Comparison of ENCODE assay signal across 17 mouse cellular contexts in the genomic region with DNA sequence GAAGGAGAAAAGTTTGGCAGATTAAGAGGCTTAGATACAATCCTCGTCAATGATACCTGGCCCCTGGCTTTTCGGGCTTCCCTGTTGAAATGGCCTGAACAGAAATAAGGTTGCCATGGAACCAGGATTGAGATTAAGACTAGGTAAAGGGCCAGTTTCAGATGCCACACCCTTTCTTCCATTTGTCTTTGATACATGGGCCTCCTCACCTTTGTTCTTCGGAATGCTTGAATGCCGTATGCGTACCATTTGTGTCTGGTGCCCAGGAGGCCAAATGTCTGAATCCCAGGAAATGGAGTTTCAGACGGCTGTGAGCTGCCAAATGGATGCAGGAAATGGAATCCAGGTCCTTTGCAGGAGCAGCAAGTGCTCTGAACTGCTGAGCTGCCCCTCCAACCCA.
"Had no signal": no experiment of that assay in that cellular context is flagged by ENCODE, and none has a peak within 500 bp of the region (broad histone marks: within the 10 kb centered on the region; RNA-seq: fewer than 3 reads in every experiment).

No protein-coding gene starts in this region.

- ATAC-seq: midbrain, embryonic 13.5 days; midbrain, embryonic 15.5 days had no signal

- H3K27me3 ChIP-seq: midbrain, embryonic 13.5 days; midbrain, embryonic 15.5 days; neural tube, embryonic 13.5 days; neural tube, embryonic 15.5 days had no signal

- H3K4me2 ChIP-seq: lung, embryonic 14.5 days; midbrain, embryonic 13.5 days; midbrain, embryonic 15.5 days; neural tube, embryonic 13.5 days; neural tube, embryonic 15.5 days had no signal

- H3K9ac ChIP-seq: lung, embryonic 14.5 days; midbrain, embryonic 13.5 days; midbrain, embryonic 15.5 days; neural tube, embryonic 13.5 days; neural tube, embryonic 15.5 days had no signal

- H3K27ac ChIP-seq: midbrain, embryonic 10.5 days; midbrain, embryonic 13.5 days; midbrain, embryonic 15.5 days; neural tube, embryonic 13.5 days; neural tube, embryonic 15.5 days had no signal

- H3K4me3 ChIP-seq: midbrain, embryonic 10.5 days; midbrain, embryonic 13.5 days; midbrain, embryonic 15.5 days; myocyte; neural tube, embryonic 13.5 days; neural tube, embryonic 15.5 days had no signal

- DNase-seq: lung, adult 18-20 months; lung, embryonic 14.5 days; lung, postnatal 10 days; lung, postnatal 4 days; retina, postnatal 1 day; right cerebral cortex, adult 18-20 months; right cerebral cortex, postnatal 25 days; right cerebral cortex, postnatal 4 days; spleen, adult 18-20 months; thymus, adult 18-20 months; thymus, postnatal 25 days had no signal

- H3K4me1 ChIP-seq: midbrain, embryonic 10.5 days; midbrain, embryonic 13.5 days; midbrain, embryonic 15.5 days; neural tube, embryonic 13.5 days; neural tube, embryonic 15.5 days had no signal

- H3K9me3 ChIP-seq: midbrain, embryonic 10.5 days; midbrain, embryonic 13.5 days; midbrain, embryonic 15.5 days; neural tube, embryonic 13.5 days; neural tube, embryonic 15.5 days had no signal
